Mouse (Mus musculus): ENCODE data around the gene Proca1. TPM values are rescaled to one million over a fixed set of nuclear protein-coding genes. Genes with fewer than 3 reads are reported as not detected.

Gene Proca1
- polyA plus RNA-seq, 1 experiment from 2014 or later, result 2.9 TPM

DNA sequence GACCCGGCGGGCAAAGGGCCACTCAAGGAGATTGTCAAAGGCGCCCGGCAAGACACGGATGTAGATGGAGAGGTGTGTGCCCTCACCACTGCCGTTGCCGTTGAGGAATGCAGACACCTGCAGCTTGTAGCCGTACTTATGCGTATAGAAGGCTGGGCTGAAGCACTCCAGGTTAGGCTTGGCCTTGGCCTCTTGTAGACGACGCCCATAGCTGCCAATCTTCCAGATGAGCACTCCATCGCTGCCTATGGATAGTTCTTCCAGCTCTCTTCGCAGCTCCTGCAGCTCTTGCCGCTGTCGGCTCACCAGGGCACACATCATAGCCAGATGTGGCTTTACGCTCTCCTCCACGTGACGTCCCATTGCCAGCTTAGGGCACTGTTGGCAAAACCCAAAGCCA, 33.0 kb upstream of the Proca1 start:
- no peak for ATAC-seq (ENCODE audit: insufficient number of reproducible peaks, insufficient read depth, low FRiP score, low TSS enrichment)
- Histone ChIP-seq H3K27me3 (no peaks in the 10 kb centered on the region), H3K9ac (no peak overlapping the region), H3K36me3 (peaks cover 69% of the 10 kb centered on the region), H3K27ac (no peak overlapping the region), H3K4me1 (peaks cover 22% of the 10 kb centered on the region), H3K4me3 (no peak overlapping the region), H3K4me2 (replicated peaks) (no peak overlapping the region), H3K9me3 (no peaks in the 10 kb centered on the region)
- 85% methylated on average over 18 of the region's 18 CpGs for WGBS

DNA sequence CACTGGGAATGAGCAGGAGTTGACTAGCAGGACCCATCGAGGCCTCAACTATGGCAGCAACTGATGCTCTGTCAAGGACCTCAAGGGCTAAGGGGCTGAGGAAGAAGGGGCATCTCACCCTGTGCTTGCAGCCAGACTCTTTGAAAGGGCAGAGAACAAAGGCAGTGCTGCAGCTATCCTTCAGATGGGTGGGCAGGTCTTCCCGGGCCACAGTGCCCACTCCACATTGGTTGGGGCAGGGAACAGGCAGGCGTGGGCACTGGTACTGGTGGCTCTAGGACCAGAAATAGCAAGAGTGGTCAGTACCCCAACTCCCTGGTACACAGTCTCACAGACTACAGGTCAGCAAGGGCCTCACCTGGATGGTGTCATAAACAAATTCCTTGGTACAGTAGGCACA, 32.5 kb upstream of the Proca1 start:
- Histone ChIP-seq H3K27ac (no peak overlapping the region), H3K9ac (no peak overlapping the region), H3K4me1 (peaks cover 23% of the 10 kb centered on the region), H3K4me3 (no peak overlapping the region), H3K9me3 (no peaks in the 10 kb centered on the region), H3K36me3 (peaks cover 64% of the 10 kb centered on the region), H3K4me2 (replicated peaks) (no peak overlapping the region), H3K27me3 (no peaks in the 10 kb centered on the region)
- 92% methylated on average over 3 of the region's 3 CpGs for WGBS
- no peak for ATAC-seq (ENCODE audit: insufficient number of reproducible peaks, insufficient read depth, low FRiP score, low TSS enrichment)

DNA sequence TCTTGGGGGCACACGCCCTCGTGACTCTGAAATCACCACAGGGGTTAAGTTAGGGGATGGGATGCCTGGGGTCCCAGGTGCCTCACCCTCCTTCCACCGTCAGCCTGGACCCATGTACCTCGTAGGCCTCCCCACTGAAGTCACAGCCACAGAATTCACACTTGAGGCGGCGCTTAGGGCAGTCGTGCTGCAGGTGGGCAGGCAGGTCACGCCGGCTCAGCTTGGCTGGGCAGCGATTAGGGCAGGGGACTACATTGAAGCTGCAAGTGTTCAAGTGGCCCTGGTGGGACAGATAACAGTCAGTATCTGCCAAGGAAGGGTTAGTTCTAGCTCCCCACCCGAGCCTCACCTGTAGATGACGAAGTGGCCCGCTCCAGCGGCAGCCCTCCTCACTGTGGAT, 32.0 kb upstream of the Proca1 start:
- Histone ChIP-seq H3K9me3 (no peaks in the 10 kb centered on the region), H3K4me1 (peaks cover 27% of the 10 kb centered on the region), H3K27me3 (no peaks in the 10 kb centered on the region), H3K9ac (peak overlapping the region; percentile 20; the same call in 1 of the 2 replicates), H3K4me3 (no peak overlapping the region), H3K27ac (peak overlapping the region; percentile 41; the same call in 1 of the 2 replicates), H3K36me3 (peaks cover 61% of the 10 kb centered on the region), H3K4me2 (replicated peaks) (no peak overlapping the region)
- WGBS, result 90% methylated on average over 14 of the region's 14 CpGs
- ATAC-seq (ENCODE audit: insufficient number of reproducible peaks, insufficient read depth, low FRiP score, low TSS enrichment), result no peak

DNA sequence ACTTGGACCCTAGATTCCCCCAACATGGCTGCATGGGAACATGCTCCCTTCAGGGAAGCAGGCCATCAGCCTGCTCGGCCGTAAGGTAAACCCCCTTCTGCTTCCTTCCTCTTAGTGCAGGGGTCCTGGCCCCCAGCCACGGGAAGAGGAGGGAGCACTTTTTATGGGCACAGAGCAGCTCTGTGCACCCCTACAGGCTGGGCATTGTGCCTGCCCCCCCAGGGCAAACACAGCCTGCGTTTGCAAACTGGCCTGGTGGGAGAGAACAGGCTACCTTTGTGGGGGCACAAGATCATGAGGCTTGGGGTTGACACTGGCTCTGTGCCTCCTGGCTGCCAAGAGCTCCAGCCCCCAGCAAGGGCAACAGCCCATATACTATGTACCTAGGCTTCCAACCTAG, 31.2 kb upstream of the Proca1 start:
- WGBS, result 43% methylated on average over 4 of the region's 4 CpGs
- H3K4me1 ChIP-seq, result peaks cover 33% of the 10 kb centered on the region
- H3K27me3 ChIP-seq, result no peaks in the 10 kb centered on the region
- H3K27ac ChIP-seq, result peak overlapping the region; percentile 100; the same call in 1 of the 2 replicates
- H3K4me2 ChIP-seq (replicated peaks), result peak overlapping the region; percentile 76
- no peaks in the 10 kb centered on the region for H3K9me3 ChIP-seq
- H3K9ac ChIP-seq, result peak overlapping the region; percentile 99; the same call in 1 of the 2 replicates
- ATAC-seq (ENCODE audit: insufficient number of reproducible peaks, insufficient read depth, low FRiP score, low TSS enrichment), result no peak
- peak overlapping the region; percentile 99; the same call in 1 of the 2 replicates for H3K4me3 ChIP-seq
- H3K36me3 ChIP-seq, result peaks cover 56% of the 10 kb centered on the region

DNA sequence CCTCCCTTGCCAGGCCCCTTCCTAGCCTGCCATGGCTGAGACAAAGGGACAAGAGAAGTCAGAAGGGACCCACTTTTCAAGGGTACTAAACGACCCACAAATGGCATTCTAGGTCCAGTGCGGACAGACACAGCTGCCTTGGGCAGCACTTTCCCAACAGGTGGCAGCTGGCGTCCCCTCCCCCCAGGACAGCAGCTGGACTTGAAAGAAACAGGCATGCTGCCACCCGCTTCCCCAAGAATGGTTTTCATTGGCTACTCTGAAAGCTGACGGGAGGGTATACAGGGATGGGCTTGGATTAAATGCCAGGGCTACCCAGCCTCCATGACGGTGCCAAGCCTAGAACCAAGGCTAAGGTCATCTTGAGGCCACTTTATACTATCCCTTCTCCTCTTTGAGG, 30.7 kb upstream of the Proca1 start:
- H3K27ac ChIP-seq, result peak overlapping the region; percentile 100
- H3K4me1 ChIP-seq, result peaks cover 33% of the 10 kb centered on the region
- H3K4me2 ChIP-seq (replicated peaks), result peak overlapping the region; percentile 76
- no peaks in the 10 kb centered on the region for H3K9me3 ChIP-seq
- peak overlapping the region; percentile 99 for H3K9ac ChIP-seq
- 53% methylated on average over 6 of the region's 6 CpGs for WGBS
- H3K4me3 ChIP-seq, result peak overlapping the region; percentile 99
- peaks cover 53% of the 10 kb centered on the region for H3K36me3 ChIP-seq
- no peak for ATAC-seq (ENCODE audit: insufficient number of reproducible peaks, insufficient read depth, low FRiP score, low TSS enrichment)
- H3K27me3 ChIP-seq, result no peaks in the 10 kb centered on the region

DNA sequence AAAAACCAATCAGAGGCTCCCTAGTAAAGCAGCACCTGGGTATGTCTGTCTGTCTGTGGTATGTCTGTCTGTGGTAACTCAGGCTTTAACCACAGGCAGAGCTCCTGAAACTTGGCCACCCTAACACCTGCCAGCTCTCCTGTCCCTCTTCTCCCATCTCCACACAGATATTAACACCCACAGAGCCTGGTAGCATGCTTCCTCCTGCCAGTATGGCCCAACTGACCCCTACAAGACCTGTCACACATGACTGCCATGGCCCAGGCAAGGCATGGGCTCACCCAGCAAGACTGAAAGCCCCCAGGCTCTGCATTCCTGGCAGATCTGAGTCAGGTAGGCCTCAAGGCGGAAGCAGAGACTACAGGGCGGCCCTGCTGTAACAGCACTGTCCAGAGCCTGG, 30.1 kb upstream of the Proca1 start:
- peaks cover 33% of the 10 kb centered on the region for H3K4me1 ChIP-seq
- peak overlapping the region; percentile 99 for H3K9ac ChIP-seq
- no peak for ATAC-seq (ENCODE audit: insufficient number of reproducible peaks, insufficient read depth, low FRiP score, low TSS enrichment)
- H3K36me3 ChIP-seq, result peaks cover 47% of the 10 kb centered on the region
- H3K9me3 ChIP-seq, result no peaks in the 10 kb centered on the region
- 37% methylated on average over 2 of the region's 2 CpGs for WGBS
- peak overlapping the region; percentile 99 for H3K4me3 ChIP-seq
- H3K4me2 ChIP-seq (replicated peaks), result peak overlapping the region; percentile 76
- H3K27ac ChIP-seq, result peak overlapping the region; percentile 100
- no peaks in the 10 kb centered on the region for H3K27me3 ChIP-seq

DNA sequence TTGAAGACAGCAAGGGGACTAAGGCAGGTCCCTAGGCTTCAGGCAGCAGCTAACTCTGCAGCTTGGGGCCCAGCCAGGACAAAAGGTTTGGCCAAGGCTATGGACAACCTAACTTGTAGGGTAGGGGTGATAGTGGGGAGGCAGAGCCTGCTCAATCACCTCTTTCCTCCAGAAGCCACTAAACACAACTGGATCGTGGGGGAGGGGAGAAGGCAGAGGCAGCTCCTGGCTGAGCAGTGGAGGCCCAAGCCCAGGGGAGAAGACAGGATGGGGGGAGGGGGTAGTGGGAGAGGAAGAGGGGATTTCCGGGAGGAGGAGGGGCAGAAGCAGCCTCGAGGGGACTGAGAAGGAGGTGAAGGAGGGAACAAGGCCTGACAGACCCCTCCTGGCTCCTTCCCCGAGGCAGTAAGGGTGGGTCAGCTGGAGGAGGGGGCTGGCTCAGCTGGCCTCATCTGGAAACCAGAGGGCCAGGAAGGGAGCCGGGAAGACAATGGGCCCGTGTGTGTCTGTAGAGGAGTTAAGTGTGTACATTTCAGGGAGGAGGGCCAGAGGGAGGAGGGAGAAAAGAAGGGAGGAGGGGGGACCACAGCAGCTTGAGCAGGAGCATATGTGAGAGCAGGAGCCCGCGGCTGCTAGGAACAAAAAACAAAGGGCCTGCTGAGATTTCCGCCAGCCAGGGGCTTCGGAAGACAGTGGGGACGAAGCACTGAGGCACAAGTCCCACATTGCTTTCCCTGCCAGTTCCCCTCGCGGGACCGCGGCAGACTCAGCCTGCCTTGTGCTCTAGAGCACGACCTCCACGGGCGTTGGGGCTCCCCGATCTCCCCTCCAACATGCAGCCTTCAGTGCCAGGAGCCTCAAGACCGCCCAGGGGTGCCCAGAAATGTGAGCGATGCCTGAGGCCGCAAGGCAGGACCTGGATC, 29.2 kb upstream of the Proca1 start:
- Histone ChIP-seq H3K9me3 (no peaks in the 10 kb centered on the region), H3K27me3 (no peaks in the 10 kb centered on the region), H3K27ac (peak overlapping the region; percentile 100), H3K4me3 (peak overlapping the region; percentile 99), H3K4me2 (replicated peaks) (peak overlapping the region; percentile 76), H3K36me3 (peaks cover 38% of the 10 kb centered on the region), H3K4me1 (peaks cover 33% of the 10 kb centered on the region), H3K9ac (peak overlapping the region; percentile 99)
- 0% methylated on average over 22 of the region's 22 CpGs for WGBS
- ATAC-seq (ENCODE audit: insufficient number of reproducible peaks, insufficient read depth, low FRiP score, low TSS enrichment), result peak; percentile 65

DNA sequence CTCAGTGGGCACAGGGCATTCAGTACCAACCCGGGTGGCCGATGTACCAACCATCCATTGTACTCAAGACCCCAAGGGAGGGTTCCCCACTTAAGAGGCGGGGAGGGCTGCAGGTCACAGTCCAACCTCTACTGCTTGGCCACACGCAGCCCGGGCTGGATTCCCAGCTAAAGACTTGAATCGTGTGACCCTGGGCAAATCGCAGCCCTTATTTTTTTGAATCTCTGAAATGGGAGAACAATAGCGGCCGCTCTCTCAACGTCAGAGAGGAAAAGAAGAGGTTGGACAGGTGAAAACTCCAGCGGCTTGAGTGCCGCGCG, 28.6 kb upstream of the Proca1 start:
- peaks cover 29% of the 10 kb centered on the region for H3K4me1 ChIP-seq
- WGBS, result under 1% methylated on average over 14 of the region's 14 CpGs

DNA sequence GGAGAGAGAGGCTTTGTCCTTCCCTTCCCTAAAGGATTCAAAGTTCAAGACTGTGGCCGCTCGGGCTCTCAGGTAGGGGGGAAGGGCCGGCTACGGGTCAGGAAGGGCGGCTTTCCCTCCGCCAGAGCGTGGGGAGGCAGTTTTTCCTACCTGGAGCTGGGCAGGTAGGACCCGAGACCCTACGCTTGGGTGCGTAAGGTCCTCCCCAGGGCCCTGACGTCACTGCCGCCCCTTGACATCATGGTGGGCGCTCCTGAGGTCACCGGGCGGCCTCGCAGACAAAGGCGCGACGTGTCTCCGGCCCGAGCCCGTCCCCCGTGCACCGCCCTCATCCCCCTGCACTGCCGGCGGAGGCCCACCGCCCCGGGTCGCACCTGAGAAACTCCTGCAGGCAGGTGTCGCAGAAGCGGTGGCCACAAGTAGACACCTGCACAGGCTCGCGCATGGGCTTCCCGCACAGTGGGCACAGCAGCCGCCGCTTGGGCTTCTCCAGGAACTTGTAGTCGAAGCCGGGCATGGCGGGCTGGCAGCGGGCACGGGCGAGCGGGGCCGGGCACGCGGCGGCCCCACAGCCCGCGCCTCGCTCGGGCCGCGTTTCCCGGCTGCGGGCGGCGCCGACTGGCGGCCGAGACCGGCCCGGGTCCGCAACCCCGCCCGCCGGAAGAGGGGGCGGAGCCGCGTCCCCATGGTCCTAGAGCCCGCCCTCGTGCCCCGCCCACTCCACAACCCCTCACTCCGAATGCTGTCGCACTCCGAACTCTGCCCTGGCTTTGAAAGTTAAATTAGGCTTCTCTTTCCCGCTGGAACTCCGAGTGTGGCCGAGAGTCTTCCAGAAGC, 28.1 kb upstream of the Proca1 start, which contains the start of gene Traf4:
Gene Traf4, minus strand, starts transcription at position 666 of the 837 bp plus-strand sequence.
- Histone ChIP-seq H3K9me3 (no peaks in the 10 kb centered on the region), H3K4me3 (peak within 1 kb of the TSS; percentile 99), H3K27me3 (no peaks in the 10 kb centered on the region), H3K9ac (peak within 1 kb of the TSS; percentile 99), H3K36me3 (peaks cover 28% of the 10 kb centered on the region), H3K27ac (peak within 1 kb of the TSS; percentile 100), H3K4me1 (peaks cover 28% of the 10 kb centered on the region), H3K4me2 (replicated peaks) (peak within 1 kb of the TSS; percentile 76)
- 1% methylated on average over 61 of the region's 78 CpGs for WGBS
- ATAC-seq (ENCODE audit: insufficient number of reproducible peaks, insufficient read depth, low FRiP score, low TSS enrichment), result peak; percentile 56

More for the DNA sequence above, 28.6 kb upstream of the Proca1 start:
- ATAC-seq (ENCODE audit: insufficient number of reproducible peaks, insufficient read depth, low FRiP score, low TSS enrichment), result no peak
- peak overlapping the region; percentile 100 for H3K27ac ChIP-seq
- peak overlapping the region; percentile 99 for H3K9ac ChIP-seq
- peak overlapping the region; percentile 76 for H3K4me2 ChIP-seq (replicated peaks)
- peak overlapping the region; percentile 99 for H3K4me3 ChIP-seq
- no peaks in the 10 kb centered on the region for H3K9me3 ChIP-seq
- H3K27me3 ChIP-seq, result no peaks in the 10 kb centered on the region
- peaks cover 33% of the 10 kb centered on the region for H3K36me3 ChIP-seq

DNA sequence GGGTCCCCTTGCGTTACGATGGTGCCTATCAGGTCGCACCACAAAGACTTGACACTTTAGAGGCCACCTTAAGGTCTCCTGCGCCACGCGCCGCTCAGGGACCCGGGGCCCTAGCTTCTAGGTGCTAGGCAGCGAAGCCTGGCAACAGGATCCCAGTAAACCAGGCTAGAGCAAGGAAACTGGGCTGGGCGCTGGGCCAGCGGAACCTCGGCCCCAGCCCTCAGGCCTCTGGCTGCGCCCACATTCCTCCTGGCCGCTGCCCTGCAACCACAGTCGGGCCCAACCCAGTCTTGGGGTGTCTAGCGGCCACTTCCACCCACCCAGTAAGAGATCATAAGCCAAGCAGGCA, 27.5 kb upstream of the Proca1 start:
- H3K4me2 ChIP-seq (replicated peaks), result peak overlapping the region; percentile 76
- H3K36me3 ChIP-seq, result peaks cover 22% of the 10 kb centered on the region
- no peaks in the 10 kb centered on the region for H3K27me3 ChIP-seq
- H3K9me3 ChIP-seq, result no peaks in the 10 kb centered on the region
- 3% methylated on average over 16 of the region's 16 CpGs for WGBS
- peak overlapping the region; percentile 99 for H3K4me3 ChIP-seq
- 0 out of 2 replicates have a peak, but pooled peaks have one; percentile 5 for ATAC-seq (ENCODE audit: insufficient number of reproducible peaks, insufficient read depth, low FRiP score, low TSS enrichment)
- H3K27ac ChIP-seq, result peak overlapping the region; percentile 100
- peaks cover 28% of the 10 kb centered on the region for H3K4me1 ChIP-seq
- H3K9ac ChIP-seq, result peak overlapping the region; percentile 99; the same call in 1 of the 2 replicates

DNA sequence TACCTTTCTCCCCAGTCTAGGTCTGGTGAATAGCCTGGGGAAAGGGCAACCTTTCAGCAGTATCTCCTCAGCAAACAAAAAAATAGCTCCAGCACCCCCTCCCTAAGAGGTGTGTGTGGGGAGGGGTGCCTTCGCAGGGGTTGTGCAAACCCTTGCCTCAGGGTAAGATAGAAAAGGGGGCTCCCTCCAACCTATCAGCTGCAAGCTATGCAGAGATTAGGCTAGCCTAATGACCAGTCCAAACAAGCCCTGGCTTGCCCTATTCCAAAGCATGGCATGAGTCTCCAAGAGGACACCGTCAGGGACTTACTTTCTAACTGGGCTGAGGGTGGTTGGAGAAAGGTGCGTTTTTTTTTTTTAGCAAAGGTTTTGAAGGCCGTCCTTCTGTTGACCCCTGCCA, 27.0 kb upstream of the Proca1 start:
- ATAC-seq (ENCODE audit: insufficient number of reproducible peaks, insufficient read depth, low FRiP score, low TSS enrichment), result no peak
- Histone ChIP-seq H3K4me2 (replicated peaks) (peak overlapping the region; percentile 76), H3K36me3 (peaks cover 20% of the 10 kb centered on the region), H3K9me3 (no peaks in the 10 kb centered on the region), H3K4me1 (peaks cover 28% of the 10 kb centered on the region), H3K27ac (peak overlapping the region; percentile 100), H3K27me3 (no peaks in the 10 kb centered on the region), H3K4me3 (peak overlapping the region; percentile 99), H3K9ac (no peak overlapping the region)
- WGBS, result 33% methylated on average over 4 of the region's 4 CpGs

Data from embryonic facial prominence, embryonic 12.5 days (tissue).